ENCODE assay signal across 12 mouse cellular contexts in the genomic region with DNA sequence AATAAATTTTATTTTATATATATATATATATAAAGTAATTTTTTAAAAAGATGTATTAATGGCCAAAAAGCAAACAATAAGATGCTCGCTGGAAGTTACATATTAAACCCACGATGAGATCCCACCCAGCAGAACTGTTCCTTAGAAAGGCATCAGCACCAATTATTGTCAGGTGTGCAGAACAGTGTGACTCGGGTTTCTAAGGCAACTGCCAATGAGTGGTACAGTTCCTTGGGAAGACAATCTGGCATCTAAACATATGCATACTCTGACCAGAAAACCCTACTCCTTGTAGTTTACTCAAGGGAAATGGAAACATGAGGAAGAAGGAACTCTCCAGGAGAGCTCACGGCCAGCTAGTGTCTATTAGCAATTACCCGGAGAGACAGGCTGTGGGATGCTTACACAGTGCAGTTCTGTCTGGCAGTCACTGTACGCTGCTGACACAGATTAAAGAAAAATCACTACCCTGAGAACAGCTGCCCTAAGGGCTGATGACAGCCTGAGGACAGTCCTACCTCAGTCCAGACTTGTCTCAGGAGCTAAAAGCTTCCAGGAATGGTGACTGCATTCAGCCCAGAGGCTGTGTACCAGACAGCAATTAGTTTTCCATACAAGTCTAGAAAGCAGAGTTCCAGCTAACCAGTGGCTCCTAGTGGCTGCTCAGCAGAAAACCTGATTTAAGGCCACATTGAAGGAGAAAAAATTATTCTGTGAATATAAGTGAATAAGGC. TPM values are rescaled to one million over a fixed set of nuclear protein-coding genes. Genes with fewer than 3 reads are reported as not detected.
DNase-seq lines count a peak whose midpoint lies in the region; ATAC-seq and TF ChIP-seq lines count a peak whose summit lies in the region.
"Had no signal": no experiment of that assay in that cellular context is flagged by ENCODE, and none has a peak within 500 bp of the region (broad histone marks: within the 10 kb centered on the region; RNA-seq: fewer than 3 reads in every experiment).

No protein-coding gene starts in this region.

- H3K36me3 ChIP-seq in ES-E14 (ENCODE audit: control insufficient read depth, insufficient read depth, low read length, poor library complexity, severe bottlenecking): peaks cover 14% of the 10 kb centered on the region
- H3K36me3 ChIP-seq in hindbrain, embryonic 14.5 days (replicated peaks; ENCODE audit: control insufficient read depth, insufficient read depth): no peaks in the 10 kb centered on the region
- H3K36me3 ChIP-seq in kidney, embryonic 16.5 days (ENCODE audit: insufficient read depth, low read length): peaks cover 29% of the 10 kb centered on the region

- ATAC-seq in hindbrain, embryonic 14.5 days (ENCODE audit: low FRiP score): peak; percentile 35; the same call in 1 of the 2 replicates
- ATAC-seq in kidney, embryonic 16.5 days (ENCODE audit: low FRiP score, low TSS enrichment): no peak

- H3K9ac ChIP-seq in ES-E14 (ENCODE audit: insufficient read depth, low read depth, low read length, poor library complexity, severe bottlenecking): no peak overlapping the region
- H3K9ac ChIP-seq in hindbrain, embryonic 14.5 days: no peak overlapping the region
- no peak overlapping the region for H3K9ac ChIP-seq in kidney, embryonic 16.5 days (replicated peaks; ENCODE audit: low read length)

- no peak overlapping the region for H3K4me2 ChIP-seq in hindbrain, embryonic 14.5 days (replicated peaks)
- H3K4me2 ChIP-seq in kidney, embryonic 16.5 days (replicated peaks; ENCODE audit: low read depth, low read length): no peak overlapping the region

- TF ChIP-seq CTCF in layer of hippocampus, adult 2 months (conservative IDR thresholded peaks at IDR 0.05): peak; percentile 78

- in situ Hi-C loops in ES-E14 (cut with MboI; ENCODE audit: low sequenced_read_pairs in 2 of 2, unreplicated experiment in 2 of 2): loop anchor here in 1 of 2 experiments (25.0 kb wide), 1 partner anchor 336 kb away; no protein-coding TSS in a partner anchor

- DNase-seq in layer of hippocampus, adult 2 months (ENCODE audit: low spot score in 2 of 2): no peak
- DNase-seq in layer of hippocampus, adult 11-12 months (ENCODE audit: low spot score): no peak
- DNase-seq in 416B (ENCODE audit: low read depth) (peak; percentile 35), ES-E14 (ENCODE audit: low read depth, low spot score) (no peak)
- peak; percentile 32 for DNase-seq in hindbrain, embryonic 14.5 days (ENCODE audit: low spot score)
- no peak for DNase-seq in spleen, postnatal 4 days (ENCODE audit: low spot score in 2 of 2)
- DNase-seq in T-cell, adult 2 months (ENCODE audit: low spot score): no peak
- DNase-seq: cerebellum, adult 18-20 months; heart, postnatal 14 days; lung, adult 2 months had no signal

- no peak overlapping the region for H3K4me3 ChIP-seq in layer of hippocampus, adult 2 months
- H3K4me3 ChIP-seq in ES-E14 (ENCODE audit: insufficient read depth in 1 of 2, low read depth in 1 of 2, low read length in 2 of 2, poor library complexity in 1 of 2, severe bottlenecking in 1 of 2): no peak overlapping the region
- H3K4me3 ChIP-seq in hindbrain, embryonic 14.5 days (replicated peaks; ENCODE audit: low read length): no peak overlapping the region
- H3K4me3 ChIP-seq in kidney, embryonic 16.5 days (ENCODE audit: low read length): no peak overlapping the region

- H3K27ac ChIP-seq in layer of hippocampus, adult 2 months: no peak overlapping the region
- H3K27ac ChIP-seq in ES-E14 (ENCODE audit: insufficient read depth, low read depth, low read length, poor library complexity, severe bottlenecking): no peak overlapping the region
- H3K27ac ChIP-seq in hindbrain, embryonic 14.5 days: no peak overlapping the region
- H3K27ac ChIP-seq in kidney, embryonic 16.5 days (ENCODE audit: low read length): no peak overlapping the region

- H3K27me3 ChIP-seq in hindbrain, embryonic 14.5 days (ENCODE audit: control insufficient read depth, insufficient read depth, low read length): no peaks in the 10 kb centered on the region
- H3K27me3 ChIP-seq in kidney, embryonic 16.5 days (ENCODE audit: insufficient read depth, low read length): no peaks in the 10 kb centered on the region

- H3K9me3 ChIP-seq in ES-E14 (ENCODE audit: control insufficient read depth, insufficient read depth, low read depth, low read length): no peaks in the 10 kb centered on the region
- H3K9me3 ChIP-seq in hindbrain, embryonic 14.5 days (ENCODE audit: control insufficient read depth, low read length): no peaks in the 10 kb centered on the region
- H3K9me3 ChIP-seq in kidney, embryonic 16.5 days (ENCODE audit: low read length): peaks cover 6% of the 10 kb centered on the region

- 80% methylated on average over 6 of the region's 6 CpGs for WGBS in hindbrain, embryonic 14.5 days
- 90% methylated on average over 6 of the region's 6 CpGs for WGBS in kidney, embryonic 16.5 days

- H3K4me1 ChIP-seq in ES-E14 (ENCODE audit: control insufficient read depth in 2 of 2, insufficient read depth in 2 of 2, low read length in 2 of 2, poor library complexity in 1 of 2): peaks cover 0 to 3% of the 10 kb centered on the region in 2 experiments; a peak in 1 of 4 replicates
- H3K4me1 ChIP-seq in hindbrain, embryonic 14.5 days (replicated peaks; ENCODE audit: control insufficient read depth, insufficient read depth, low read length): no peaks in the 10 kb centered on the region
- H3K4me1 ChIP-seq in kidney, embryonic 16.5 days (ENCODE audit: insufficient read depth, low read length): no peaks in the 10 kb centered on the region

TF ChIP-seq in ES-E14, 5 proteins besides CTCF, POLR2A, EP300 and RAD21:
- no peak for TF ChIP-seq HCFC1 (IDR thresholded peaks at IDR 0.05; ENCODE audit: borderline replicate concordance, insufficient read depth, low read length)
- peak; percentile 6; the same call in 1 of the 2 replicates for TF ChIP-seq ZC3H11A (IDR thresholded peaks at IDR 0.05; ENCODE audit: borderline replicate concordance, low read depth, low read length)
- no peak for TF ChIP-seq MAFK (IDR thresholded peaks at IDR 0.05; ENCODE audit: insufficient read depth, low read depth, low read length)
- TF ChIP-seq CHD2 (IDR thresholded peaks at IDR 0.05; ENCODE audit: low read depth, low read length): no peak
- no peak for TF ChIP-seq ZNF384 (IDR thresholded peaks at IDR 0.05; ENCODE audit: low read depth, low read length)

RNA-seq across cellular contexts. Expression of a gene that starts 9.9 kb away (rescaled TPM):
- 10 to 100 TPM; 11.7 to 12.3 TPM for total RNA-seq in layer of hippocampus, adult 2 months (2021)
- 68.6 and 96.7 TPM in 2 replicates for total RNA-seq in ES-E14 (2012; rRNA removed)
- polyA plus RNA-seq in hindbrain, embryonic 14.5 days (2014; fragmentation: Nextera tagmentation; extraction: Ambion mirVana): 2.5 and 3.2 TPM in 2 replicates
- 6.1 and 7.3 TPM in 2 replicates for polyA plus RNA-seq in kidney, embryonic 16.5 days (2015; fragmentation: Nextera tagmentation; extraction: Ambion mirVana)
- total RNA-seq: neutrophil, adult 5-6 weeks had no signal

RNA-seq across cellular contexts. Expression of a gene that starts 27.9 kb away (rescaled TPM):
- not detected for total RNA-seq in layer of hippocampus, adult 2 months (2021)
- not detected in 2 replicates for total RNA-seq in ES-E14 (2012; rRNA removed)
- polyA plus RNA-seq in hindbrain, embryonic 14.5 days (2014; fragmentation: Nextera tagmentation; extraction: Ambion mirVana): not detected in 2 replicates
- not detected in 2 replicates for polyA plus RNA-seq in kidney, embryonic 16.5 days (2015; fragmentation: Nextera tagmentation; extraction: Ambion mirVana)
- total RNA-seq: heart, postnatal 14 days; neutrophil, adult 5-6 weeks had no signal
- polyA plus RNA-seq: lung, adult 2 months had no signal

RNA-seq across cellular contexts. Expression of a gene that starts 46.2 kb away (rescaled TPM):
- total RNA-seq in layer of hippocampus, adult 2 months (2021): 10 to 100 TPM; 85.7 to 92.9 TPM
- 298 and 351 TPM in 2 replicates for total RNA-seq in ES-E14 (2012; rRNA removed)
- polyA plus RNA-seq in hindbrain, embryonic 14.5 days (2014; fragmentation: Nextera tagmentation; extraction: Ambion mirVana): 164 and 177 TPM in 2 replicates
- polyA plus RNA-seq in kidney, embryonic 16.5 days (2015; fragmentation: Nextera tagmentation; extraction: Ambion mirVana): 212 and 216 TPM in 2 replicates

Comparison
In these comparisons a context has a peak if more than half of its experiments do, and no peak if none do; other contexts are left out.
1. DNase-seq: peak in 416B (single experiment) and hindbrain, embryonic 14.5 days (single experiment); none in layer of hippocampus, adult 2 months (0 of 2), layer of hippocampus, adult 11-12 months (single experiment), ES-E14 (single experiment), spleen, postnatal 4 days (0 of 2) and T-cell, adult 2 months (single experiment).